Mouse (Mus musculus): ENCODE results near the gene Gast.

DNA sequence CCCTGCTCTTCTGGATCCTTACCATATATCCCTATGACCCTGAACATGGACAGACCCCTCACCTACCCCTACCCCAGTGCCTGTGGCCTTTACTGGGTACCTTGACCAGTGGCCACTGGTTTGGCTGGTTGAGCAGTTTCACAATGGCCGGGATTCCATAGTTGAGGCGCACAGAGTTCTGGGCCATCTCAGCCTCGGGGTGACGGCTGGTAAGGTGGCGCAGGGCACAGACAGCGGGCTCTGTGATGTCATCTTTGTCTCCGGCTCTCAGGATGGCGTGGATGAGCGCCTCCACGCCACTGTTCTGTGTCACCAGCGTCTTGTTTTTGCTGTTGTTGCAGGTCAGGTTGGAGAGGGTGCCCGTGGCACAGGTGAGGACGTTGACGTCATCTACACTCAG lies 43.8 kb downstream of the Gast start:
- no peak for TF ChIP-seq CTCF (IDR thresholded peaks at IDR 0.05; ENCODE audit: borderline replicate concordance, insufficient read depth, low read depth, low read length)
- no peak for TF ChIP-seq POLR2A (IDR thresholded peaks at IDR 0.05; ENCODE audit: borderline replicate concordance, insufficient read depth, low read length)

All from cerebellum, adult 2 months (tissue).